Mouse (Mus musculus) layer of hippocampus, postnatal 25 days (tissue): ENCODE results near the gene Gm29582. TPM values are rescaled to one million over a fixed set of nuclear protein-coding genes. Genes with fewer than 3 reads are reported as not detected.
"Not testable (repeated sequence)": the region's sequence is repeated elsewhere in the genome, so short reads cannot be mapped to it uniquely, and the experiment has no call there.

Experiments
- DNase-seq, 2 experiments: peaks; one replicate each; pipeline ENCODE4 v3.0.0; 2022; ENCODE audit warnings: mixed read lengths in 2 of 2, low spot score in 1 of 2; ENCODE audit errors: extremely low spot score in 1 of 2
- total RNA-seq, 2 experiments: library from RNA; stranded (reverse); gene quantifications; 2 replicates each; pipeline ENCODE4 v1.2.3; 2021

Gene Gm29582
- not detected for total RNA-seq

DNA sequence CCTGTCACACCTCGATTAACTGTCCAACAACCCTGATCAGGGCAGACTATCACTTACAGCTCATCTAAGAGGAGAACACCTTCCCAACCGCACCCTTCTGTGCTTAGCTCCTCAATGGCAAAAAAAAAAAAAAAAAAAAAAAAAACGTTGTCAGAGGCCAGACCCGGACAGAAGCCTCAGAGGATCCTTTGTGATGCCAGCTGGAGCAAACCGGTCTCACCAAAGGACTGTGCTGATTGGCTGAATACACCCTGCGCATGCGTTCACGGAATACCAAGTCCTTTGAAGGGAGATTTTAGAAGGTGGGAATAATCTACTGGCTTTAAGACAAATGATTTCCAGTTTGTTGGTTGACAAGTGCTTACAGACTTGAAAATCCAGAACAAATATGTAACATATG is at the start of gene Gm29582:
Gene Gm29582, minus strand, starts transcription at position 101 of the 400 bp plus-strand sequence.
- DNase-seq = not testable (repeated sequence)
